Mouse (Mus musculus): ENCODE data around the gene Cnrip1. TPM values are rescaled to one million over a fixed set of nuclear protein-coding genes. Genes with fewer than 3 reads are reported as not detected.

The Cnrip1 gene
- polyA plus RNA-seq (2017; shearing (Covaris generic)), result 5.8 TPM

DNA sequence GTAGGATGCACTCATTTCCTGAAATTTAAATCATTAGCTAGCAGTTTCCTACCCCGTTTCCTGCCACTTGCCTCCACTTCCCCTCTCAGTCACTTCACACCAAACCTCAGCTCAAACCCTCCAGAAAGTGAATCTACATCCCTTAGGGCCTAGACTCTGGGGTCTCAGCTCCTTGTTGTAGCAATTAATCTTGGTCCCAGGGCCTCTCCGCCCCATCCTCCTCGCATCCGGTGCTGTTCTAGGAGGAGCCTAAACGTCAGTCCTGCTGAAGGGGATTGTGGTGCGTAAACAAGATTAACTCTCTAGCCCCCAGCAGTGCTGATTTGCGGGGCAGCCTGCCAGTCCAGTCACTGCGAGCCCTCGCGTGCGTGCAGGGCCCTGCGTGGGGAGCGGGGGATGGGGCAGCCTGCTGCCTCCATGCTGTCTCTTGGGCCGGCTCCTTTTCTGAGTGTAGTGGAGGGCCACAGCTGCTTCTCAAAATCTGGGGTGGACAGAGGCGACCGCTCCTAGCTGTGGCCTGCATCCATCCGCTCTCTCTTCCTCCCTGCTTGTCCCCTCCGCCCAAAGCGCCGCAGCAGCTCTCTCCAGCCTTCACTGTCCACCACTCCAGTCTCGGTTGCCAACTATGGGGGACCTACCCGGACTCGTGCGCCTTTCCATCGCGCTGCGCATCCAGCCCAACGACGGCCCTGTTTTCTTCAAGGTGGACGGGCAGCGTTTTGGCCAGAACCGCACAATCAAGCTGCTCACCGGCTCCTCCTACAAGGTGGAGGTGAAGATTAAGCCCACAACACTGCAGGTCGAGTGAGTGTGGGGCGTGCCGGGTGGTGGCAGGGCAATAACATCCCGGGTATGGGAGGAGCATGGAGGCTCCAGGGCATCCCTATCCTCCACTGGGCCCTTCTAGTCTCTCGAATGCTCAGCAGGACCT is at the start of gene Cnrip1, which contains the start of gene Plek:
TSS of gene Cnrip1 (plus strand) at position 42 of the 931 bp plus-strand sequence.
TSS of gene Plek (minus strand) at position 837 of the 931 bp plus-strand sequence.

Other genes with a start within 250 kb of the Cnrip1 start
- gene Fbxo48, start 100.2 kb upstream of the Cnrip1 start, polyA plus RNA-seq (2017; shearing (Covaris generic)), result 0.62 TPM
- 2.1 TPM for gene Plek, start 795 bp downstream of the Cnrip1 start, polyA plus RNA-seq (2017; shearing (Covaris generic))
- 99.9 TPM for gene Ppp3r1, start 107.7 kb downstream of the Cnrip1 start, polyA plus RNA-seq (2017; shearing (Covaris generic))
- gene Wdr92, start 130.5 kb downstream of the Cnrip1 start, polyA plus RNA-seq (2017; shearing (Covaris generic)), result 30.8 TPM
- 44.5 TPM for gene Pno1, start 160.0 kb downstream of the Cnrip1 start, polyA plus RNA-seq (2017; shearing (Covaris generic))
- gene C1d, start 206.0 kb downstream of the Cnrip1 start, polyA plus RNA-seq (2017; shearing (Covaris generic)), result 61.7 TPM